Mouse (Mus musculus): ENCODE data around the gene Zp3.

DNA sequence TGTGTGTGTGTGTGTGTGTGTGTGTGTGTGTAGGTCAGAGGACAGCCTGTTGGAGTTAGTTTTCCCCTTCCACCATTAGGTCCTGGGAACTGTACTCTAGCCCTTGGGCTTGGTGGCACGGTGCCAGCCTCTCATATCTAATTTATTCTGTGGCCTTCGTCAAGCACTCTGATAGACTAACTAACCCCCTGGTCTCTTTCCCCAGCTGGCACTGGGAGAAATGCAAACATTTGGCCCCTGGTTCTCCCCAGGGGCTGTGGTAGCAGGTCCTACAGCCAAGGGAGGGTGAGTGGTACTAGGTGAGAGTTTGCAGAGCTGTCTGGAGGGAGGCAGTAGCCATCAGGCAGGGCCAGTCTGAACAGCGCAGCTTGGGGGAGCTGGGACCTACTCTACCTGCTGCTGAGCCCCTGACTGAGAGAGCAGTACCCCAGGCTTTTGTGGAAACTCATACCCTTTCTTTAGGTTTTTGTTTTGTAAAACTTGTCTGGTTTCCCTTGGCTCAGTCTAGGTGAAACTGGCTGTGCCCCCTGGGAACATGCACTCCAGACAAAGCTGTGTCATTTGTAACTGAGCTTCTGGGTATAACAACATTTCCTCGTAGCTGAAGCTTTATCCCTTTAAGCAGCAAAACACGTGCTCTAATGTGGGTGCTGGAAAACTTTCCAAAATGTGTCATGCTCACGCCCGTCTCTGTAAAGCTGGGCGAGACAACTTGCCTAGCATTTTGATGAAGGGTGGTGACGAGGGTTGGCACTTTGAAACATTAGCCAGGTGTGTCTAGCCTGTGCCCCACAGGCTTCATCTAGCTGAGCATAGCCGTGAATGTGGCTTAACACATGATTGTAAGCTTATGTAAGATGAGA, 36.3 kb downstream of the Zp3 start:
- TF ChIP-seq POLR2A (IDR thresholded peaks at IDR 0.05; ENCODE audit: insufficient read length, low read depth) (no peak), MYOG (IDR thresholded peaks at IDR 0.05; ENCODE audit: control insufficient read depth in 1 of 3, insufficient read depth in 1 of 3, insufficient read length in 2 of 3, low read depth in 2 of 3) (no peak), USF1 (IDR thresholded peaks at IDR 0.05; ENCODE audit: low read depth) (peak; percentile 68), CEBPB (IDR thresholded peaks at IDR 0.05; ENCODE audit: insufficient read depth, poor library complexity, severe bottlenecking) (no peak), MAX (IDR thresholded peaks at IDR 0.05; ENCODE audit: low read depth) (peak; percentile 80), POLR2AphosphoS2 (IDR thresholded peaks at IDR 0.05; ENCODE audit: insufficient read length, low read depth) (no peak), SRF (IDR thresholded peaks at IDR 0.05; ENCODE audit: control insufficient read depth, insufficient read length, low read depth) (no peak), MYOD1 (IDR thresholded peaks at IDR 0.05; ENCODE audit: control insufficient read depth in 1 of 3, insufficient read length in 2 of 3, low read depth in 2 of 3) (peak in 1 of 3 experiments; percentile 27), E2F4 (IDR thresholded peaks at IDR 0.05; ENCODE audit: insufficient read depth) (no peak), TCF12 (IDR thresholded peaks at IDR 0.05; ENCODE audit: insufficient read depth, poor library complexity, severe bottlenecking) (no peak), TCF3 (IDR thresholded peaks at IDR 0.05; ENCODE audit: insufficient read length, low read depth) (no peak), REST (IDR thresholded peaks at IDR 0.05; ENCODE audit: insufficient read depth, insufficient read length) (no peak)
